34 mouse cellular contexts compared by ENCODE assay signal in genomic region chr3:106278571-106278970, GRCm38 (mm10). TPM values are rescaled to one million over a fixed set of nuclear protein-coding genes. Genes with fewer than 3 reads are reported as not detected.
"Had no signal": no experiment of that assay in that cellular context is flagged by ENCODE, and none has a peak within 500 bp of the region (broad histone marks: within the 10 kb centered on the region; RNA-seq: fewer than 3 reads in every experiment).

No protein-coding gene starts in this region.

RNA-seq across cellular contexts. Expression of gene Chil4, which starts 59.3 kb away (rescaled TPM):
- total RNA-seq: heart, postnatal 10 days; heart, postnatal 14 days; heart, postnatal 25 days; heart, postnatal 36 days; heart, postnatal 4 days; hematopoietic stem cell, adult 5-6 weeks; hindbrain, postnatal 0 days; layer of hippocampus, adult 18-20 months; layer of hippocampus, adult 2 months; layer of hippocampus, adult 8-10 months; layer of hippocampus, postnatal 10 days; layer of hippocampus, postnatal 14 days; layer of hippocampus, postnatal 25 days; layer of hippocampus, postnatal 36 days; left cerebral cortex, adult 18-20 months; left cerebral cortex, adult 2 months; left cerebral cortex, adult 8-10 months had no signal
- polyA plus RNA-seq: heart, embryonic 12.5 days; heart, embryonic 13.5 days; heart, embryonic 14.5 days; heart, embryonic 15.5 days; heart, postnatal 0 days; hindbrain, embryonic 10.5 days; hindbrain, embryonic 11.5 days; hindbrain, embryonic 12.5 days; hindbrain, embryonic 13.5 days; hindbrain, embryonic 14.5 days; hindbrain, embryonic 16.5 days; inflammation-experienced regulatory T-cells, adult 6 months; intestine, embryonic 14.5 days; intestine, embryonic 15.5 days; intestine, embryonic 16.5 days; intestine, postnatal 0 days; kidney, embryonic 14.5 days had no signal
